Mouse (Mus musculus): ENCODE measurements around the gene Prss43.

DNA sequence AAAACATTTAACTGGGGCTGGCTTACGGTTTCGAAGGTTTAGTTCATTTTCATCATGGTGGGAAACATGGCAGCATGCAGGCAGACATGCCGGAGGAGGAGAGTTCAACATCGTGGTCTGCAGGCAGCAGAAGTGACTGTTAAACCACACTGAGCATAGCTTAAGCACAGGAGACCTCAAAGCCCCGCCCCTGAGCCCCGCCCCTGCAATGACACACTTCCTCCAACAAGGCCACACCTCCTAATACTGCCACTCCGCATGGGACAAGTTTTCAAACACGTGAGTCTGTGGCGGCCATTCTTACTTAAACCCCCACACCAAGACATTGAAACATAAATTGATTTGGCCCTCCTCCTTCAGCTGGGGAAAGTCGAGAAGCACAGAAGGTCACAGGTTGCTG lies 29.5 kb upstream of the Prss43 start:
- TF ChIP-seq POLR2A (IDR thresholded peaks at IDR 0.05; ENCODE audit: borderline replicate concordance, insufficient read depth, low read length) (no peak), CTCF (IDR thresholded peaks at IDR 0.05; ENCODE audit: borderline replicate concordance, insufficient read depth, low read depth, low read length) (no peak)
